Mouse (Mus musculus): ENCODE measurements around the gene Selenom. TPM values are rescaled to one million over a fixed set of nuclear protein-coding genes. Genes with fewer than 3 reads are reported as not detected.

Selenom gene
- 100 to 1,000 TPM; 229 to 234 TPM for total RNA-seq (2021)
- long read RNA-seq, experiment 1, transcript Selenom-201 (5 exons, 707 nt), result major isoform, 102 of 114 reads
- long read RNA-seq, experiment 1, partial matches to known transcripts, result 5 of 114 reads
- long read RNA-seq, experiment 1, other reads (novel, unspliced or antisense), result 5 of 114 reads
- long read RNA-seq, experiment 2, transcript Selenom-201 (5 exons, 707 nt), result major isoform, 281 of 295 reads
- long read RNA-seq, experiment 2, partial matches to known transcripts, result 1 of 295 reads
- long read RNA-seq, experiment 2, other reads (novel, unspliced or antisense), result 11 of 295 reads

DNA sequence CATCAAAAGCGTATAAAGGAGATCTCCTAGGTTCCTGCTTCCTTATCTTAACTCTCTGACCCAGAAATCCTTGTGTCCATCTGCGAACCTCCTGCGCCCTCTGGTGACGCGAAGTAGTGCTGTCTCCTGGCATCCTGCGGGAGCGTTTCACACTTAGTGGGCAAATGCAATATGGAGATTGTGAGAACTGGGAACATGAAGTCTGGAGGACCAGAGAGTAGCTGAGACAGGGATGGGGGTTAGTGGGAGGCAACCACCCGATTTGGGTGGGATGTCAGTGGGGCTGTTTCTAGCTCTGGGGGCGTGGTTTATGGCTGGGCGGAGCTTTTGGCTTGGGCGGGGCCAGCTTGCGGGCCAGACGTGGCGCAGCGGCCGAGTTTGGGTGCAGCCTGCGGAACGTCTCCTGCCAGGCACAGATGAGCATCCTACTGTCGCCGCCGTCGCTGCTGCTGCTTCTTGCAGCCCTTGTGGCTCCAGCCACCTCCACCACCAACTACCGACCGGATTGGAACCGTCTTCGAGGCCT, at the start of gene Selenom:
Selenom (plus strand) TSS at position 156 of the 526 bp plus-strand sequence.
- DNase-seq (ENCODE audit: low spot score in 2 of 2), result peak; percentile 92 to 94

DNA sequence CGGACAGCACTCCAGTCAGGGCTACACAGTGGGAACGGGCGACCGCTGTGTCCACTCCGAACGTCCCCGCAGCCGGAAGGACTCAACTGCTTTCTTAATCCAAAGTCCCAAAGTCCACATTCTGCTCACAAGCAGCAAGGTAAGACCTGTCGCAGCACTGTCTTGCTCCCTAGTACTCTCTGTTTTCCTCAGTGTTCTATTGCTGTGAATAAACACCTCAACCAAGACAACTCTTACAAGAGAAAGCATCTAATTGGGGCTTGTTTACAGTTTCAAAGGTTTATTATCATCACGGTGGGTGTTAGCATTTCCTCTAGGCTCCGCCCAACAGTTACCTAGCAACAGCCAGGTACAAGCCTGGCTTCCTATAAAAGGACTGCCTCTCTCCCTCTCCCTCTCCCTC, 43.0 kb upstream of the Selenom start:
- no peak for DNase-seq (ENCODE audit: low spot score in 2 of 2)

DNA sequence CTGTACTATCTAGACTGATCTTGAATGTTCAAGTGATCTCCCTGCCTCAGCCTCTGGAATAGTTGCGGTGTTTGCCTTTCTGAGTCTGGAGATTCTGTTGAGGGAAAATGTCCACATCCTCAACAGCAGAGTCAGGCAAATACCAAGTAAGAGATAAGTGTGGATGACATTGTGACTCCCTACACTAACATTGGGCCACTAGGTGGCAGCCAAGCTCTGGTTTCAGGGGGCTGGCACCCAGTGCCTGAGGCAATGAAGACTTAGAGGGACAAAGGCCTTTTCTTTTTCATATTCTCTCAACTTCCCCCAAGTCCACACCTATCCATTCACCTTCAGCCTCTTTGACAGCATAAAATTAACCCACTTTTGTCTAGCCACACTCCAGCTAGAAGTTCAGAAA, 42.0 kb upstream of the Selenom start:
- peak; percentile 79 to 89 for DNase-seq (ENCODE audit: low spot score in 2 of 2)

DNA sequence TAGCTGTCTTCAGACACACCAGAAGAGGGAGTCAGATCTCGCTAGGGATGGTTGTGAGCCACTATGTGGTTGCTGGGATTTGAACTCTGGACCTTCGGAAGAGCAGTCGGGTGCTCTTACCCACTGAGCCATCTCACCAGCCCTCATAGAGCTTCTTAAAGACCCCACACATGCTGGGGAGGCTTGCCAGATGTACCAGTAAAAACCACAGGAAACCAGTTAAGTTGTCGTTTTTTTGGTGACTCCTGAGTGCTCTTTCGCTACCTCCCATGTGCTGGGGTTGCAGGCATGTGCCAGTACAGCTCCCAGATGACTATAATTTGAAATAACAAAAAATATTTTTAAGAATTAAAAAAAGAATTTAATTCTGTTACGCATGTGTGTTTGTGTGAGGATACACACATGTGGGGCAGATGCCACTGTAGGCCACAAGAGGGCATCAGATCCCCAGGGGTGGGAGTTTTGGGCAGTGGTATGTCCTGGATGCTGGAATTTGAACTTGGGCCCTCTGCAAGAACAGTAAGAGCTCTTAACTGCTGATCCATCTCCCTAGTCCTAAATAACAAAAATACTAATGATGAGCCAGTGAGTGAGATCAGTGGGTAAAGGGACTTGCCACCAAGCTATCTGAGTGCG, 39.9 kb upstream of the Selenom start:
- DNase-seq (ENCODE audit: low spot score in 2 of 2), result no peak

DNA sequence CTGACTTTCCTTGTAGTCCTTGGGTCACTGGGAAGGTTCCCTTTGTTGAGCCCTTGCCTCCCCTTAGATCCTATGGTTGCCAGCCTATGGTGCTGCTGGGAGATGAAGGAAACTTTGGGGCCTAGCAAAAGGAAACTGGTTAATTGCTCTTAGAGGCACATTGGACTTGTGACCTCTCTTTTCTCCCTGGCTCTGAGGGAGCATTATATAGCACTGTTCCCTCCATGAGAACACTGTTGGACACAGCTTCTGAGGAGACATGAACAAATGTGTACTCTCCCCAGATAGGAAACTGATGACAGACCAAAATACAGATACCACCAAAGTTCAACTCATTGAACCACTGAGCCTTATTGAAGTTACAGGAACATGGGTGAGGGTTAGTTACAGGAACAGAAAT, 39.0 kb upstream of the Selenom start:
- no peak for DNase-seq (ENCODE audit: low spot score in 2 of 2)

DNA sequence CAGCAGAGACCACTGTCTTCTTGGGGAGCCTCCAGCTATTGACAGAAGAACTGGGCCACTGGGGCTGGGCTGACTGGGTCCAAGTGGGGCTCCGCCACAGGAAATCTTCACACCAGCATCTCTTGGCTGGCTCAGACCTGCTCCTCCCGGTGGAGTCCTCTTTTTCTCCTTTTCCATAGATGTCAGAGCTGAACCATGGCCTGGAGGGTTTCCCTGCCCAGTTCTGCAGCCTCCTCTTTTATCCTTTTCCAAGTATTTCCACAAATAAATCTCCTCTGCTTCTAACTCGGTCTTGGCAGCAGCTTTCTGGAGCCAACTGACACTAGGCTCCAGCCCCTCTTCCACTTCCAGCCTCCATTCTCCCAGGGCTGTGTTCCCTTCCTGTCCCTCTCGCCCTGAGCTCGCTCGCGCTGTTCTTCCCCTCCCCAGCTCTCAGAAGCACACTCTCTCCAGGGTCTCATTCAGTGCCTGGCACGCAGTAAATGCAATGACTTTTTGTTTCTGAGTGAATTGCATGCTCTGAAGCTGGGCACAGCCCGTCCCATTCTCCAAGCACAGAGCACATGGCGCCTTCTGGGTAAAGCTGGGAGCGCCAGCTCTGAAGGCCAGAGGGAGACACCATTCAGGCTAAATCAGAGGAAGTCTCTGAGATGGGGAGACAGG, 30.4 kb upstream of the Selenom start:
- DNase-seq (ENCODE audit: low spot score in 2 of 2), result peak; percentile 64 to 81

DNA sequence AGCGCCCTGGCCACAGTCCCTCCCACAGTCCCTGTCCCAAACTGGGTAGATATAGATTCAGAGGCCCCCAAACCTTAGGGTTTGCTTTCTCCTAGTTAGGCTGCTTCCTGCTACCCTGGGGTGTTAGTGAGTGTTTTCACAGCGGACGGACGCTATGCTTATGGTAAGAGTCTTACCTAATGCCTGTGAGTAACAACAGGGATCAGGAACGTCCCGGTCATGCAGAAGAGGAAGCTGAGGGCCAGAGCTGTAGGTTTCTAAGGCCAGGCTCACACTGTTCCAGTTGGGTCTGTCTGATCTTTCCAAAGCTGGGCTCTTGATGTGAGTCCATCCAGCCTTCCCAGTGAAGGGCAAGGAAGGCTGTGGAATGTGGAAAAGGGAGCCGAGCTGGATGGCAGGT, 28.1 kb upstream of the Selenom start:
- DNase-seq (ENCODE audit: low spot score in 2 of 2), result no peak

DNA sequence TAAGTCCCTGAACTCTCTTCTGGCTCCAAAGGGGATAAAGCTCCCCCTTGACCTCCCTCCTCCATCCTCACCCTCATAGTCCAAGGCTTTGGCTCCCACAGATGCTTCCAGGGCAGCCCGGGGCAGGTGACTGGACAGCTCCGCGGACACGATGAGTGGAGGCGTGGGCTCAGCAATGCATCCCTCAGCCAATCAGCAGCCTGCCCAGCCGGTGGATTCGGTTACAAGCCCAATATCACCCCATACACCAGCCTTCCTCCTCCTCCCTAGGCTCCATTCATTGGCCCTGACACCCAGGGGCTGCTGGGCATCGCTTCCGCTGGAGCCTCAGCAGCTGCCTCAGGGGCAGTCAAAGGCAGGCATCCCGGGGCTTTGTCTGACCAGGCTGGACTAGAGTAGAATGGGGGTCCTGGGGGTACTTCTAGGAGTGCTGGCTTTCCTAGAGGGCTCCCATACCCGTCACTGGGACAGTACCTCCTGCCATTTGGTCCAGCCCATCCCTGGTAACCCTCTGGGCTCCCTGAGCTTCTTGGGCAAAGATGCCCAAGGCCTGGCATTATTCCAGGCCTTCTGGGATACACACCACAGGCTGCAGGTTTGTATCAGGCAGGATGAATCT, 26.4 kb upstream of the Selenom start, which contains the start of gene Pla2g3:
Pla2g3 (plus strand) TSS at position 333 of the 619 bp plus-strand sequence.
- DNase-seq (ENCODE audit: low spot score in 2 of 2), result no peak

DNA sequence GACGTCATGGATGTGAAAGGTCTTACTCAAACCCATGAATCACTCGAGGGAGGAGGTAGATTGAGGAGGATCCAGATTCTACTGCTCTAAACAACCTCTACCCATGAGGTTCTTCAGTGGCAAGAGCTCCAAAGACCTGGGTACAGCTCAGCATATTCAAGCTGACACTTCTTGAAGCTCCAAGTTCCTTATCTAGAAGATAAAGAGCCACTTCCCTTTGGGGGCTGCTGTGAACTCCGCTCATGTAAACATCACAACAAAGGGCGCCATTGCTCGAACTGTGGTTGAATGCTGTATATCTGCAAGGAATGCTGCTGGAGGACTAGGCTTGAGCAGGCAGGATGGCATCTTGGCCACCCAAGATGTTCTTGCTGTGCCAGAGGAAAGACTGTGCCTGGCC, 25.4 kb upstream of the Selenom start:
- DNase-seq (ENCODE audit: low spot score in 2 of 2), result no peak

DNA sequence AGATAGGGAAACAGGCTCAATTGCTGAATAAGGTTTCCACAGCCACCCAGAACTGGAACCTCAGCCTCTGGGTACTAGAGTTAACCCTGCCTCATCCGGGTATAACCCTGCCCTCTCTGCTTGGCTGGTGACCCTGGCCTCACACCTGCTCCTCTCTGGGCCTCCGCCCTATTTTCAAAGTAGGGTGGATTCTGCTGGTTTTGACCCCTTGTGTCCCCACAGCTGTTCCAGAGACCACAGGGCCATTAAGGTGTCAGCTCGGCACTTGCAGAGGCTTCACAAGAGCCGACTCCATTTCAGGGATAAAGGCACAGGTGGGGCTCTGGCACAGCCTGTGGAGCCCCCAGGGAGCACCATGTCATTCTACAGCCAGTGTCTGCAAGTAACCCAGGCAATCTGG, 21.7 kb upstream of the Selenom start:
- no peak for DNase-seq (ENCODE audit: low spot score in 2 of 2)

DNA sequence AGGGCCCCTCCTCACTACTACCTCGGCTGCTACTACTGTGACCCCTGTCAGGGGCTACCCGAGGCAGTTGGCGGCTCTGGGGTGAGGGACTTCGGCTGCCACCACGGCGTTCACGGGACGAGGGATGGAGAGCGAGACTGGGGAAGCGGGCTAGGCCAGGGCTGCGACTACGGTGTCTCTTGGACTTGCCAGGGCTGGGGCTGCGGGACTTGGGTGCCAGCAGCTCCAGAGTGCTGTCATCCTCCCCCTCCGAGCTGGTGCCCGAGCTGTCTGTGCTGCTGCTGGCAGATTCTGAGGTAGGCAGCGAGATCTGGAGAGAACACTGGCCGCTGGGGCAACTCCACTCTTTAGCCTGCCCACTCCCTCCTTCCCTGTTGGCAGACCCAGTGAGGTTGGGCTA, 19.6 kb upstream of the Selenom start:
- no peak for DNase-seq (ENCODE audit: low spot score in 2 of 2)

DNA sequence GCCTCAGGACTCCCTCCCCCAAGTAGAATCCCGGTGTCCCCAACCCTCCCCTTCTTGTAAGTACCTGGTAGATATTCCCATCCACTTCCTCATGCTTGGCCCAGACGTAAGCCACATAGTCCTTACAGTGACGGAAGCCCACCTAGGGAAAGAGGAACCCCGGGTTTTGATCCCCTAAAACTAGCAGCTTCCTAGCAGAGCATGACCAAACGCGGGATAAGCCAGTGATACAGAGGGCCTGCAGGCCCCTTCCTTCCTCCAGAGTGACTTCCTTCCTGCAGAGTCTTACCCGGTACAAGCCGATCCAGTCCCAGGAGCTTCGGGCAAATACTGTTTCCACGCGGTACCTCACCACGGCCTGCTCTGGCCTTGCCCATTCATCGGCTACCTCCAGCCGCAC, 19.0 kb upstream of the Selenom start:
- no peak for DNase-seq (ENCODE audit: low spot score in 2 of 2)

DNA sequence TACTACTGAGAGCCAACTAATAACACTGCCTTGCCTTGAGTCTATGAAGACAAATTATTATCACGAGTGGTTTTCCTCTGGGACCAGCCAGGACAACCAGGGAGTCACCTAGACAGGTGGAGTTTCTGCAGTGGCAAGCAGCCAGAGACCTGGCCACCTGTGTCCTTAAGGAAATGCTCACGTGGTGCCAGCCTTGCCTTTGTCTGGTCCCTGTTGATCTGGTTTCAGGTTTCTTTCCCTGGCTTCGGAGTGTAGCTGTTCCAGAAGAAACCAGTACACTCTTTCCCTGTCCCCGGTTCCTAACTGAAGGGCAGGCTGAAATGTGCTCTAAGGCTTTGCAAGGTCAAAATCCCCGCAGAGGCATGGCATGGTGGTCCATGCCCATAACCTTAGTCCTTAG, 17.7 kb upstream of the Selenom start:
- no peak for DNase-seq (ENCODE audit: low spot score in 2 of 2)

DNA sequence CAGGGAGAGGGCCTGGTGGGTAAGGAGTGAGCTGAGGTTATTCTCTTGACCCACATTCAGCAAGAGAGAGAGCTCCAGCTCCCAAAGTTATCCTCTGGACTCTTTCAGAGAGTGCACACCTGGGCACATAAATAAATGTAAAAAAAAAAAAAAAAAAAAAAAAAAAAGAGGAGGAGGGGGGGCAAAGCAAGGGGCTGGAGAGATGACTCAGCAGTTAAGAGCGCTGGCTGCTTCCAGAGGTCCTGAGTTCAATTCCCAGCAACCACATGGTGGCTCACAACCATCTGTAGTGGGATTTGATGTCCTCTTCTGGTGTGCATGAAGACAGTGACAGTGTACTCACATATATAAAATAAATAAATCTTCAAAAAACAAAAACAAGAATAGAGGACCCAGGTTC, 17.2 kb upstream of the Selenom start:
- no peak for DNase-seq (ENCODE audit: low spot score in 2 of 2)

DNA sequence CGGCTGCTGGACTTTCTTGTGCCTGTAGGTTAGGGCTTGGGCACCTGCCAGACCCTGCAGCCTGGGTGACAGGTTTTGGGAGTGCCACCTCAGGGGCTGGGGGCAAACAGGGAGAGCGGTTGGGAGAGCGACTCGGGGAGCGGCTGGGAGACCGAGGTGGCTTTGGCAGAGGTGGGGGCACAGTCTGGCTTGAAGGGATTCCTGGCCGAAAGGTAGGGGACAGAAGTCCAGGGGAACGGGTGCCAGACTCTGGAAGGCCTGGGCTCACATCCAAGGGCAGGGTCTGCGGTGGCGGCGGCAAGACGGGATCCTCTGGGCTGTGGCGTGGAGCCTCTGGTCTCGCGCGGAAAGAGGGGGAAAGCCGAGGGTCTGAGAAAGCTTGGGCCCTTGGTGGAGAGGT, 12.4 kb upstream of the Selenom start:
- no peak for DNase-seq (ENCODE audit: low spot score in 2 of 2)

DNA sequence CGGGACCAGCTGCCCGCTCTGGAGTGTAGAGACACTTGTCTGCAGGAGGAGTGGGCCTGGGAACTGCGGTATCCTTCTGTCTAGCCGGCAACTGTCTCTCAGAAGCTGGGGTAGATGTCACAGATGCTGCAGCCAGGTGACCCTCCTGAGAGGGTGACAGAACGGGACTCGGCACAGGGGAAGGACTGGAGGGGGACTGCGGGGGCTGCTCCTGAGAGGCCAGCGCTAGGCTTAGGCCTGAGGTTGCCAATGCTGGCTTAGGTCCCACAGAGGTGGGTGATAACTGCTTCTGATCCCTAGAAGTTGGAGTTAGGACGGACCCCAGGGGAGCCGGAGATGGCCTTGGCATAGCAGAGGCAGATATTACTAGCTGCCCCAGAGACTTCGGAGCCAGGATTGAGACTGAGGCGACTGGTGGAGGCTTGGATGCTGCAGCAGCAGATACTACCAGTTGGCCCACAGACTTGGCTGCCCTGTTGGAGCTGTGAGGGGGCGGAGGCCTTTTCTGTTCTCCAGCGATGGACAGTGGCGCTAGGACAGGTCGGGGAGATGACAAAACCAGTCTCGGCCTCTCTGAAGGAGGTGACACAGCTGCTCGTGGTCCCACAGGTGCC, 11.9 kb upstream of the Selenom start:
- DNase-seq (ENCODE audit: low spot score in 2 of 2), result no peak

DNA sequence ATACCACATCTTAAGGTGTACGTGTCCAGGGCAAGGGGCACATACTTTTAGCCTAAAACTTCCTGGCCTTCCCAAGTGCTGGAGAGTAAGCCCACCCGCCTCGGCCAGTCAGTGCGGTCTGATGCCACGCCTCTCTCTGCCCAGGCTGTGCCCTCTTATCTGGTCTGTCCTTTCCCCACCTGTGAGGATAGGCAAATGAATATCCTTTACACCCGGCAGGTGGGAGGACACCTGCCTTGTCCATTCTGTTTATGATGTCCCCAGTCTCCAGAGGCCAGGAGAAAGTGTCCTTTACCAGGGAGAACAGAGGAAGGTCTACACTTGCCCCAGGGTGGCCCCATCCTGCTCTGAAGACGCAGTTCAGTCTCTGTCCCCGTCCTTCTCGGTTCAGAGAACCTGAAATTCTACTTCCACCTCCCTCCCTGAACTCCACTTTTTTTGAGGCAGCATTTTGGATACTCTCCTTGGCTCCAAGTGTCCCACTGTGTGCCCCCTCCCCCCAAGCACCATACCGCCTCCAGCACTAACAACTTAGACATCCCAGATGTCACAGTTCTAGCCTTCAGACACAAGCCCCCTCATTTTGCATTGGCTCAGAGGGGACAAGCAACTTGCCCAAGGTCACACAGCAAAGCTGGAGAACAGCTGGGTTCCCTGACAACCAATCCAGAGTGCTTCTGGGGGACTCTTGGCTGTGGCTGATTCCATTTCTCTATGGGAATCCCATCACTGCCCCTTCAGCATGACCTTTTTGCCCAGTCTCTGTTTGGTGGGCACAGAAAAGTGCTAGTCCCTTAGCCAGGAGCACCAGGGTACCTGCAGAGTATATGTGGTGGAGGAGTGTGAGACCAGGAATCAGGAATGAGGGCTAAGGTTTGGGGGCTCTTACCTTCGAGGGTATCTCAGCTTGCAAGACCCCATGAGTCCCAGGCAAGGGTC, 10.5 kb upstream of the Selenom start:
- no peak for DNase-seq (ENCODE audit: low spot score in 2 of 2)

DNA sequence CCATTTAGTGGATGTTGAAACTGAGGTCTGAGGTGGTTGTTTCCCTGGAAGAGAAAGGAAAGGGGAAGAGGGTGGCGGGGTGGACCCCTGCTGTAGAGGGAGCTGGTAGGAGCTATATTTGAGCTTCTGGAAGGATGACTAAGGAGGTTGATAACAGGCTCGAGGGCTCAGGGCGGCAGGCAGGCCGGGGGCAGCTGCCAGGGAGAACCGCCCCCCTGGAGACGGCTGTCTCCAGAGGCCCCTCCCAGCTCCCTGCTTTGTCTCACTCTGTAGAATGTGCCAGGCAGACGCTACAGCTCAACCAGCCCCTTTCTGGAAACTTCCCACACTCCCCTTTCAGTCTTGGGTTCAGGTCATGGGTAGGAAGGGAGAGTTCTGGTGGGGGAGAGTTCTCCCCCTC, 6.3 kb upstream of the Selenom start:
- DNase-seq (ENCODE audit: low spot score in 2 of 2), result no peak

DNA sequence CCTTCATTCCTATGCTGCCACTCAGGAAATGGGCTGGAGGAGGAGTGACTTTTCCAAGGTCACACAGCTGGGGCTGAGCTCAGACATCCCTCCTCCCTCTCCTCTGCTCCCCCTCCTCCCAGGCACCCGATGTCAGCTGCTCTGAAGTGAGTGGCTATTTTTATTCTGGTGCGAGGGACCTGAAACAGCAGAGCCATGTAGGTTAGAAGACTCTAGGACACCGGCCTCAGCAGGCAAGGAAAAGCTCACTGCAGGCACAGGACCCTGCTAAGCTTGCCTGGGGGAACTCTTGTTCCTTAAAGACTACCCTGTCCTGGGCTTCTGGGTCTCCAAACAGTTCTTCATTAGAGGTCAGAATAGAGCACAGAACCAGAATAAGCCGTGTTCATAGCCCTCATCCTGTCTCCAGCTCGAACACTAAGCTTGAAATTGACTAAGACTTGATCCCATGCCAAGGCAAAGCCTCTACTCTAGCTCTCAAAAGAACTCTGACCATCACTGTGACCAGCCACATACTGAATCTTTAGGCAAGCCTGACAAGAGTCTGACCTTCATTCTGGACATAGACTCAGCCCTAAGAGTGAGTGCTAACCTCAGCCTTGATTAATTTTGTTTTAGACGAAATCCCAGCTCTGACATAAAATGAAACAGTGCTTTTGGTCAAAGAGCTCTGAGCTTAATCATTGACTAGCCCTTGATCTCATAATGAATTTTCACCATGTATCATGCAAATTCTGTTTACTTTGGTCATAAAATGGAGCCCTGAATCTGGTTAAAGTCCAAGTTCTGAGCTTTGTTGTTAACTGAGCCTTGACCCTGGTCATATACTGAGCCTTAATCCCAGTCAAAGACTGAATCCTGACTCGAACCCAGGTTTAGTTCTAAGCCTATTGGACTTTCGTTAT, 5.1 kb upstream of the Selenom start:
- no peak for DNase-seq (ENCODE audit: low spot score in 2 of 2)

All from layer of hippocampus, postnatal 14 days (tissue).